Mouse (Mus musculus) right cerebral cortex, postnatal 4 days (tissue): ENCODE results near the gene Kcnk12.

Experiments used
- DNase-seq: peaks from one replicate; pipeline ENCODE4 v3.0.0-alpha.2; 2022

Kcnk12 gene

DNA sequence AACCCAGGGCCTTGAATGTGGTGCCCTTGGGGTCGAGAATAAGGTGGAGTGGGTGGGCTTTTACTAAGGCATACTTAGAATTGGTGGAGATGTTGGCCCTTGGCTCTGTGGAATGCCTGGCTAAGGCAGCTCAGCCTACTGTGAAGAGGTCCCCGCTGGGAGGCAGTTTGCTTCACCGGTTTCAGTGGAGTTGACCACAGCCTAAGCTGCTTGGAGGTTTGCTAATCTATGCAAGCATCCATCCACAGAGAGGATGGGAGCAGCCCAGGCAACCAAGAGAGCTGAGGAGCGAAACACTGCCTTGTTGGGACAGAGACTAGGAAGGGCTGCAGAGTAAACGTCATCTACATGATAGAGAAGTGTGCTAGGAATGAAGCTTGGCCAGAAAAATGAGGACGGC lies 101.0 kb downstream of the Kcnk12 start:
- no peak for DNase-seq

DNA sequence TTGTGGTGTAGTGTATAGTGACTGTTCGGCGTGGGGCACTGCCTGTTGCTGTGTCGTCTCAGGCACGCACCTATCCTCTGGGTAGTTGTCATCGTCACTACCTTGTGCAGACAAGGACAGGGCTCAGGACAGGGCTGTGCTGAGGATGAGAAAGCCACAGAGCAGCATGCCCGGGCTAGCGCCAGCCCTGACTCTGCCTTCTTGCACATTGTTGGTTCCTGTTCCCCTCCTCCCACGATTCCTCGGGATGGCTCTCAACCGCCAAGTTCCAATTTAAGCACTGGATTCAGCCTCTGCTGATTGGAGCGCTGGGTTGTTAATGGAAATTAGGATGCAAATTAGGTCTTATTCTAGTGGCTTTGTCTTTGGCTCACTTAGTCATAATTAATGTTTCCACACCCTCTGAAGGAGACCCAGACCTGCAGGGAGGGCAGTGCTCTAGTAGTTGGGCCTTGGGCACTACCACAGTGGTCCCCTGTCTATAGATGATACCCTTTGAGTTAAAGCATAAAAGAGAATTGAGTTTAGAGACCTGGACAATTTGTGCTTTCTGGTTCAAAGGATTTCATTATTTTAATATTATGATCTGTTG lies 101.8 kb downstream of the Kcnk12 start:
- no peak for DNase-seq
